Comparison of ENCODE assay signal across 12 mouse cellular contexts in genomic region chr3:87164099-87164815, GRCm38 (mm10). TPM values are rescaled to one million over a fixed set of nuclear protein-coding genes. Genes with fewer than 3 reads are reported as not detected.
A peak's percentile ranks its signal among the peaks of the same experiment; 100 is the strongest.
DNase-seq lines count a peak whose midpoint lies in the region; ATAC-seq and TF ChIP-seq lines count a peak whose summit lies in the region.
"Had no signal": no experiment of that assay in that cellular context is flagged by ENCODE, and none has a peak within 500 bp of the region (broad histone marks: within the 10 kb centered on the region; RNA-seq: fewer than 3 reads in every experiment).

No protein-coding gene starts in this region.

- H3K4me3 ChIP-seq in kidney, embryonic 16.5 days (ENCODE audit: low read length), result no peak overlapping the region
- no peak overlapping the region for H3K4me3 ChIP-seq in ES-Bruce4 (ENCODE audit: low read depth, low read length)
- no peak overlapping the region for H3K4me3 ChIP-seq in limb, embryonic 13.5 days
- H3K4me3 ChIP-seq: myocyte had no signal

- peak overlapping the region; percentile 90 for H3K27ac ChIP-seq in kidney, embryonic 16.5 days (ENCODE audit: low read length)
- peak overlapping the region; percentile 87 for H3K27ac ChIP-seq in ES-Bruce4 (ENCODE audit: insufficient read depth, low read length)
- H3K27ac ChIP-seq in limb, embryonic 13.5 days, result peak overlapping the region; percentile 91; the same call in 1 of the 2 replicates
- H3K27ac ChIP-seq: liver, embryonic 14.5 days had no signal

- H3K9ac ChIP-seq in kidney, embryonic 16.5 days (replicated peaks; ENCODE audit: low read length), result peak overlapping the region; percentile 47
- H3K9ac ChIP-seq in ES-Bruce4 (ENCODE audit: low read depth, poor library complexity, severe bottlenecking), result no peak overlapping the region
- H3K9ac ChIP-seq in limb, embryonic 13.5 days, result no peak overlapping the region
- H3K9ac ChIP-seq: liver, embryonic 14.5 days had no signal

- no peak for TF ChIP-seq POLR2A in ES-Bruce4 (IDR thresholded peaks at IDR 0.05; ENCODE audit: insufficient read depth, low read length)

- H3K4me1 ChIP-seq in kidney, embryonic 16.5 days (ENCODE audit: insufficient read depth, low read length), result peaks cover 74% of the 10 kb centered on the region
- peaks cover 10% of the 10 kb centered on the region for H3K4me1 ChIP-seq in ES-Bruce4 (ENCODE audit: control insufficient read depth, insufficient read depth, low read length)
- H3K4me1 ChIP-seq in limb, embryonic 13.5 days, result peaks cover 98% of the 10 kb centered on the region

- intact Hi-C loops in heart, postnatal 10 days (cut with DNase I), result no loop called here

- peaks cover 3% of the 10 kb centered on the region; the same call in 1 of the 2 replicates for H3K36me3 ChIP-seq in kidney, embryonic 16.5 days (ENCODE audit: insufficient read depth, low read length)
- no peaks in the 10 kb centered on the region for H3K36me3 ChIP-seq in ES-Bruce4 (ENCODE audit: control insufficient read depth, insufficient read depth, low read length, poor library complexity, severe bottlenecking)
- H3K36me3 ChIP-seq in limb, embryonic 13.5 days, result peaks cover 43% of the 10 kb centered on the region

- TF ChIP-seq CTCF in ES-Bruce4 (IDR thresholded peaks at IDR 0.05; ENCODE audit: low read depth, low read length), result no peak

- H3K4me2 ChIP-seq in kidney, embryonic 16.5 days (replicated peaks; ENCODE audit: low read depth, low read length), result no peak overlapping the region
- H3K4me2 ChIP-seq in limb, embryonic 13.5 days (replicated peaks), result peak overlapping the region; percentile 50

- H3K9me3 ChIP-seq in kidney, embryonic 16.5 days (ENCODE audit: low read length), result no peaks in the 10 kb centered on the region
- H3K9me3 ChIP-seq in ES-Bruce4 (replicated peaks; ENCODE audit: control insufficient read depth, insufficient read depth, low read length, poor library complexity, severe bottlenecking), result no peaks in the 10 kb centered on the region
- H3K9me3 ChIP-seq in limb, embryonic 13.5 days, result no peaks in the 10 kb centered on the region; the same call in 1 of the 2 replicates

- no peak for TF ChIP-seq EP300 in ES-Bruce4 (IDR thresholded peaks at IDR 0.05; ENCODE audit: insufficient read depth, low read depth, low read length)

- ATAC-seq in kidney, embryonic 16.5 days (ENCODE audit: low FRiP score, low TSS enrichment), result no peak
- ATAC-seq in limb, embryonic 13.5 days (ENCODE audit: low FRiP score, low read depth), result no peak

- WGBS in kidney, embryonic 16.5 days, result 88% methylated on average over 6 of the region's 6 CpGs
- 77% methylated on average over 6 of the region's 6 CpGs for WGBS in limb, embryonic 13.5 days

- DNase-seq in heart, adult 11 months, result peak; percentile 82
- DNase-seq in heart, postnatal 10 days, result no peak
- no peak for DNase-seq in kidney, adult 9 months
- DNase-seq in Muller cell, postnatal 12 days (ENCODE audit: inconsistent ontology term), result no peak
- DNase-seq in thymus, postnatal 14 days, result no peak
- DNase-seq: cerebellum, postnatal 10 days had no signal

- H3K27me3 ChIP-seq in kidney, embryonic 16.5 days (ENCODE audit: insufficient read depth, low read length), result no peaks in the 10 kb centered on the region
- no peaks in the 10 kb centered on the region for H3K27me3 ChIP-seq in ES-Bruce4 (ENCODE audit: control insufficient read depth, insufficient read depth, low read length, poor library complexity, severe bottlenecking)
- H3K27me3 ChIP-seq in limb, embryonic 13.5 days, result no peaks in the 10 kb centered on the region

RNA-seq across cellular contexts. Expression of gene Kirrel, which starts 10.3 kb away (rescaled TPM):
- 10 to 100 TPM; 12.8 to 14.8 TPM for total RNA-seq in heart, postnatal 10 days (2021)
- polyA plus RNA-seq in kidney, embryonic 16.5 days (2015; fragmentation: Nextera tagmentation; extraction: Ambion mirVana), result 16.4 and 18.6 TPM in 2 replicates
- 38.3 and 39.9 TPM in 2 replicates for polyA plus RNA-seq in ES-Bruce4 (2011; ENCODE audit: insufficient read depth, insufficient read length, low read depth, missing spikeins)
- polyA plus RNA-seq in limb, embryonic 13.5 days (2015; fragmentation: Nextera tagmentation; extraction: Ambion mirVana), result 25.6 and 26.1 TPM in 2 replicates
- total RNA-seq: granulocyte monocyte progenitor cell, adult 5-6 weeks had no signal
